Mouse (Mus musculus) forebrain, embryonic 16.5 days (tissue): Measurements from ENCODE around the gene Abca1. TPM values are rescaled to one million over a fixed set of nuclear protein-coding genes. Genes with fewer than 3 reads are reported as not detected.
A peak's percentile ranks its signal among the peaks of the same experiment; 100 is the strongest.

Experiments used
- ATAC-seq: fragments of 200-750 bp; cut with Nextera tagmentation; 2 replicates; pipeline ENCODE4 v1.8.0; 2017; ENCODE audit warnings: mild to moderate bottlenecking, moderate library complexity
- H3K27ac ChIP-seq: fragments of 300-500 bp; sonication (generic); 2 replicates; pipeline ENCODE4 v1.5.1; 2014; ENCODE audit warnings: low read length, control low read depth
- H3K27me3 ChIP-seq: fragments of 300-500 bp; sonication (generic); replicated peaks from 2 replicates; pipeline ENCODE4 v1.6.1; 2014; ENCODE audit warnings: low read length; ENCODE audit not compliant: control insufficient read depth, insufficient read depth
- H3K36me3 ChIP-seq: fragments of 300-500 bp; sonication (generic); 2 replicates; pipeline ENCODE4 v1.6.1; 2014; ENCODE audit not compliant: control insufficient read depth, insufficient read depth
- H3K4me1 ChIP-seq: fragments of 300-500 bp; sonication (generic); replicated peaks from 2 replicates; pipeline ENCODE4 v1.6.1; 2014; ENCODE audit warnings: low read length; ENCODE audit not compliant: control insufficient read depth, insufficient read depth
- H3K4me2 ChIP-seq: fragments of 300-500 bp; sonication (generic); 2 replicates; pipeline ENCODE4 v1.6.1; 2014; ENCODE audit warnings: mild to moderate bottlenecking, low read length, control low read depth
- H3K4me3 ChIP-seq: fragments of 300-500 bp; sonication (generic); replicated peaks from 2 replicates; pipeline ENCODE4 v1.5.1; 2014; ENCODE audit warnings: mild to moderate bottlenecking, low read length, control low read depth
- H3K9ac ChIP-seq: fragments of 300-500 bp; sonication (generic); replicated peaks from 2 replicates; pipeline ENCODE4 v1.6.1; 2014; ENCODE audit warnings: low read depth, low read length, control low read depth
- H3K9me3 ChIP-seq: fragments of 300-500 bp; sonication (generic); 2 replicates; pipeline ENCODE4 v1.6.1; 2016; ENCODE audit warnings: low read length; ENCODE audit not compliant: control insufficient read depth
- WGBS: fragments of 180-500 bp; shearing (Covaris S2); extraction: QIAGEN DNeasy Blood & Tissue Kit; methylation state at CpG from one replicate; pipeline ENCODE4 v1.1.7; 2014; 5-methylcytosine and 5-hydroxymethylcytosine counted together
- polyA plus RNA-seq: library from polyadenylated mRNA; unstranded; fragments of >200 nt; fragmentation: Nextera tagmentation; extraction: Ambion mirVana; gene quantifications from 2 replicates; pipeline ENCODE4 v1.2.1, GENCODE M21; 2015

Gene Abca1
- polyA plus RNA-seq = 8.9 and 11.7 TPM in 2 replicates

DNA sequence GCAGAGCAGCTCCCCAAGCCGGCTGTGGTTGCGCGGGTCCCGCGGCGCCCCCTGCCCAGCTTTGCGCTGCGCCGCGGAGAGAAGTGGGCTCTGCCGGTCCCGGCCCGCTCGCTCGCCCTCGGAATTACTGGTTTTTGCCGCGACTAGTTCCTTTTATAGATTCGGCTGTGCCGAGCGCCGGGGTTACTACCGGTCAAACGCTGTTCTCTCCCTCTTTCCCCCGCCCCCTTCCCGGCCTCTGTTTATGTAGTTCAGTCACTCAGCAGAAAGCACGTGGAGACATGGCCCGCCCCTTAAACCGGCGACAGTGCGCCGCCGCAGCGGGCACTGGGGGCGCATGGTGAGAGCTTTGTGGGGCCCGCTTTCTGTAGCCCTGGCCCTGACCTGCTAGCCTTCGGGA lies at the start of gene Abca1:
TSS of gene Abca1 (minus strand) at position 129 of the 400 bp plus-strand sequence.
- Histone ChIP-seq H3K4me3 (peak within 1 kb of the TSS; percentile 65), H3K27me3 (no peaks in the 10 kb centered on the region), H3K36me3 (no peaks in the 10 kb centered on the region), H3K4me2 (peak within 1 kb of the TSS; percentile 52), H3K9ac (peak within 1 kb of the TSS; percentile 52), H3K9me3 (no peaks in the 10 kb centered on the region), H3K27ac (peak within 1 kb of the TSS; percentile 33), H3K4me1 (peaks cover 12% of the 10 kb centered on the region)
- ATAC-seq = peak; percentile 98
- WGBS = under 1% methylated on average over 37 of the region's 37 CpGs

DNA sequence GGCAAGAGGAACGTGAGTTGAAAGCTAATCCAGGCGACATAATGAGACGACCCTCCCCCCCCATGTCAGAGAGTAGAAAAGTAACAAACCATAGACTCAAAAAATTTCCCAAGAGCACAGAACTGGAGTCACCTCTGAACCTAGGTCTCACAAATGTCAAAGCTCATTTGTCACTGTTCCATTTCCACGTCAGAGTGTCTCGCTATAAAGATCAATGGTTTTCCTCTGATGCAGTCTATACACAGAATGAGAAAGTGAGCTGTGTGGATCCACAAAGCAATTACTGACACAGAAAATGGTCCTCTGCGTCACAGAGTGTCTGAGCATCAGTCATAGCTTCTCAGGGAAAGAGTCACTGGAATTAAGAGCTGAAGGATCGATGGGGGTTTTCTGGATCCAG lies 44.8 kb upstream of the Abca1 start:
- Histone ChIP-seq H3K36me3 (no peaks in the 10 kb centered on the region), H3K4me1 (no peaks in the 10 kb centered on the region), H3K4me3 (no peak overlapping the region), H3K27me3 (no peaks in the 10 kb centered on the region), H3K4me2 (no peak overlapping the region), H3K9me3 (no peaks in the 10 kb centered on the region), H3K9ac (no peak overlapping the region), H3K27ac (no peak overlapping the region)
- whole genome bisulfite sequencing = 82% methylated on average over 7 of the region's 7 CpGs
- ATAC-seq = no peak

DNA sequence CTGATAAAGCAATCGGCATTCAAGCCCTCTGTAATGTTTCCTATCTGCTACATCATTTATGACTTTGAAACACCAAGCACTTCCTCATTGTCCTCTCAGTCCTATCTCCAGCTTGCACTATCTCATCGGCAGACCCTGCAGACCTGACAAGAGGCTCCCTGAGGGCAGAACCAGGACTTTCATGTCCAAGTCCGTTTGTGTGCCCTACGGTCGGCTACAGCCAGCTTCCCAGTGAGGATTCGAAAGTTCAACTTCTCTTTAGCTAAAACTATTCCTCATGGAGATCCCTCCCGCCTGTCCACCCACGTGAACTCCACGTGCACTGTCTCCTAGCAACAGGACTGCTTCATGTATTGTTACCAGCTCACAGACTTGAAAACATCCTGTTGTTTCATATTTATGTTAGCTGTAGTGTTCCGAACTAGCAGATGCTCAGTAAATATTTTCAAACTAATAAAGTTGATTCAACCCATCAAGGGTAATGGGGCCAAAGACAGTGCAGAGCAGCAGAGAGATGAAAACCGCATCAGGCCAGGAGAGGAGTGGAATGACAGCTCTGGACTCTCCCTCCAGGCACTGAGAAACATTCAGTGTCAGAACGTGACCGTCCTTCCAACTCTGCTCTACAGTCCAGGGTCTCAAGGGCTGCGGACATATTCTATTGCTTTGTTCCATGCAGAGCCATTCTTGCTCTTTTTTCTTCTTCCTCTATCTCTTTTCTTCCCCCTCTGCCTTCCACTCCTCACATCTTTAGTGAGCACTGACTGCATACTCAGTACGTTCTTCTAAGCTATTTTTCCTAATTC lies 44.1 kb upstream of the Abca1 start:
- no peak overlapping the region for H3K4me3 ChIP-seq
- H3K9me3 ChIP-seq = no peaks in the 10 kb centered on the region
- 84% methylated on average over 15 of the region's 15 CpGs for WGBS
- no peak overlapping the region for H3K9ac ChIP-seq
- H3K4me2 ChIP-seq = no peak overlapping the region
- no peaks in the 10 kb centered on the region for H3K4me1 ChIP-seq
- H3K27ac ChIP-seq = no peak overlapping the region
- H3K27me3 ChIP-seq = no peaks in the 10 kb centered on the region
- H3K36me3 ChIP-seq = no peaks in the 10 kb centered on the region
- ATAC-seq = no peak

DNA sequence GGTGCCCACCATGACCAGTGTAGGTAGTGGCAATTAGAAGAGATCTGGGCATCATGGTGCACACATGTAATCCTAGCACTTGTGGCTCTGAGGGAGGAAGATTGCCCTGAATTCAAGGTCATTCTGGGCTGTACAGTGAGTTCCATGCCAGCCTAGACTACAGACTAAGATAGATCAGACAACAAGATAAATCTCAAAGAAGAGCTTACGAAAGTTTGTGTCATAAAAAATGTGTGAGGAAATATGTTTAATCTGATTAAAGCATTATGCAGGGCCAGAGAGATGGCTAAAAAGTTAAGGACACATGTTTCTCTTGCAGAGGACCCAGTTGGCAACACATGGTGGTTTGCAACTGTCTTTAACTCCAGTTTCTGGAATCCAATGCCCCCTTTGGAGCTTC lies 40.6 kb upstream of the Abca1 start:
- no peak overlapping the region for H3K9ac ChIP-seq
- H3K9me3 ChIP-seq = no peaks in the 10 kb centered on the region
- H3K4me1 ChIP-seq = peaks cover 10% of the 10 kb centered on the region
- WGBS = 98% methylated on average over 1 of the region's 1 CpGs
- H3K4me2 ChIP-seq = no peak overlapping the region
- H3K36me3 ChIP-seq = no peaks in the 10 kb centered on the region
- no peaks in the 10 kb centered on the region for H3K27me3 ChIP-seq
- no peak overlapping the region for H3K27ac ChIP-seq
- H3K4me3 ChIP-seq = no peak overlapping the region
- ATAC-seq = no peak

- Histone ChIP-seq H3K36me3 (no peaks in the 10 kb centered on the region), H3K4me1 (peaks cover 10% of the 10 kb centered on the region), H3K9me3 (no peaks in the 10 kb centered on the region), H3K27ac (no peak overlapping the region), H3K4me3 (no peak overlapping the region), H3K27me3 (no peaks in the 10 kb centered on the region), H3K4me2 (no peak overlapping the region), H3K9ac (no peak overlapping the region)
- ATAC-seq = no peak
- WGBS = 85% methylated on average over 4 of the region's 4 CpGs
Observed at GRCm38 (mm10) chr4:53197842-53198241, 38.1 kb upstream of the Abca1 start.

GRCm38 (mm10) chr4:53196058-53196771 lies 36.5 kb upstream of the Abca1 start:
- peak; percentile 99 for ATAC-seq
- WGBS = 11% methylated on average over 24 of the region's 24 CpGs
- Histone ChIP-seq H3K36me3 (no peaks in the 10 kb centered on the region), H3K4me3 (peak overlapping the region; percentile 59), H3K27ac (peak overlapping the region; percentile 69), H3K4me2 (peak overlapping the region; percentile 58), H3K9me3 (no peaks in the 10 kb centered on the region), H3K27me3 (no peaks in the 10 kb centered on the region), H3K9ac (peak overlapping the region; percentile 47), H3K4me1 (peaks cover 10% of the 10 kb centered on the region)

- WGBS = 62% methylated on average over 4 of the region's 4 CpGs
- H3K4me2 ChIP-seq = no peak overlapping the region
- no peaks in the 10 kb centered on the region for H3K4me1 ChIP-seq
- no peaks in the 10 kb centered on the region for H3K27me3 ChIP-seq
- H3K27ac ChIP-seq = peak overlapping the region; percentile 56; the same call in 1 of the 2 replicates
- no peaks in the 10 kb centered on the region for H3K9me3 ChIP-seq
- H3K9ac ChIP-seq = no peak overlapping the region
- ATAC-seq = no peak
- H3K4me3 ChIP-seq = no peak overlapping the region
- no peaks in the 10 kb centered on the region for H3K36me3 ChIP-seq
Observed at GRCm38 (mm10) chr4:53187071-53187470, 27.4 kb upstream of the Abca1 start.

GRCm38 (mm10) chr4:53186573-53186972 lies 26.9 kb upstream of the Abca1 start:
- Histone ChIP-seq H3K27me3 (no peaks in the 10 kb centered on the region), H3K4me1 (no peaks in the 10 kb centered on the region), H3K9ac (0 out of 2 replicates have a peak overlapping the region, but pooled peaks have one; percentile 11), H3K27ac (peak overlapping the region; percentile 56; the same call in 1 of the 2 replicates), H3K36me3 (no peaks in the 10 kb centered on the region), H3K9me3 (no peaks in the 10 kb centered on the region), H3K4me2 (no peak overlapping the region), H3K4me3 (no peak overlapping the region)
- ATAC-seq = no peak
- 58% methylated on average over 4 of the region's 4 CpGs for WGBS

- H3K4me1 ChIP-seq = no peaks in the 10 kb centered on the region
- no peaks in the 10 kb centered on the region for H3K36me3 ChIP-seq
- no peak overlapping the region for H3K27ac ChIP-seq
- no peak for ATAC-seq
- H3K4me2 ChIP-seq = no peak overlapping the region
- H3K9me3 ChIP-seq = no peaks in the 10 kb centered on the region
- no peak overlapping the region for H3K9ac ChIP-seq
- no peaks in the 10 kb centered on the region for H3K27me3 ChIP-seq
- WGBS = 91% methylated on average over 4 of the region's 4 CpGs
- H3K4me3 ChIP-seq = no peak overlapping the region
Observed at GRCm38 (mm10) chr4:53186141-53186540, 26.4 kb upstream of the Abca1 start.
